Mouse (Mus musculus) lung, postnatal 0 days (tissue): ENCODE results near the gene Foxred1. TPM values are rescaled to one million over a fixed set of nuclear protein-coding genes. Genes with fewer than 3 reads are reported as not detected.

Source experiments
- ATAC-seq: fragments of 200-750 bp; cut with Nextera tagmentation; 2 replicates; pipeline ENCODE4 v1.8.0; 2017; ENCODE audit warnings: moderate library complexity
- DNase-seq: peaks from one replicate; pipeline ENCODE4 v3.0.0-alpha.2; 2016; ENCODE audit warnings: low spot score
- H3K27ac ChIP-seq: fragments of 300-500 bp; sonication (generic); 2 replicates; pipeline ENCODE4 v1.5.1; 2014; ENCODE audit warnings: antibody characterized with exemption, mild to moderate bottlenecking, low read length, mixed read lengths
- H3K27me3 ChIP-seq: fragments of 300-500 bp; sonication (generic); replicated peaks from 2 replicates; pipeline ENCODE4 v1.6.1; 2014; ENCODE audit warnings: low read length, mixed read lengths; ENCODE audit not compliant: insufficient read depth
- H3K36me3 ChIP-seq: fragments of 300-500 bp; sonication (generic); 2 replicates; pipeline ENCODE4 v1.6.1; 2014; ENCODE audit warnings: low read length, mixed read lengths; ENCODE audit not compliant: insufficient read depth
- H3K4me1 ChIP-seq: fragments of 300-500 bp; sonication (generic); 2 replicates; pipeline ENCODE4 v1.6.1; 2014; ENCODE audit warnings: antibody characterized with exemption, low read depth, low read length, mixed read lengths; ENCODE audit not compliant: insufficient read depth
- H3K4me2 ChIP-seq: fragments of 300-500 bp; sonication (generic); replicated peaks from 2 replicates; pipeline ENCODE4 v1.6.1; 2014; ENCODE audit warnings: low read depth, mild to moderate bottlenecking, low read length, moderate library complexity, mixed read lengths
- H3K4me3 ChIP-seq: fragments of 300-500 bp; sonication (generic); 2 replicates; pipeline ENCODE4 v1.5.1; 2014; ENCODE audit warnings: low read depth, low read length
- H3K9ac ChIP-seq: fragments of 300-500 bp; sonication (generic); replicated peaks from 2 replicates; pipeline ENCODE4 v1.6.1; 2014; ENCODE audit warnings: low read depth, mild to moderate bottlenecking
- H3K9me3 ChIP-seq: fragments of 300-500 bp; sonication (generic); 2 replicates; pipeline ENCODE4 v1.6.1; 2016; ENCODE audit warnings: low read length, mixed read lengths
- CTCF ChIP-seq: IDR thresholded peaks from 2 replicates; pipeline ENCODE4 v1.5.1; 2016; ENCODE audit warnings: antibody characterized with exemption, mild to moderate bottlenecking
- EP300 ChIP-seq: IDR thresholded peaks from 2 replicates; pipeline ENCODE4 v1.6.1; 2016; ENCODE audit warnings: antibody characterized with exemption, mild to moderate bottlenecking, control low read depth
- WGBS: fragments of 180-500 bp; shearing (Covaris S2); extraction: QIAGEN DNeasy Blood & Tissue Kit; methylation state at CpG from one replicate; pipeline ENCODE4 v1.1.7; 2014; 5-methylcytosine and 5-hydroxymethylcytosine counted together
- polyA plus RNA-seq: library from polyadenylated mRNA; unstranded; fragments of >200 nt; fragmentation: Nextera tagmentation; extraction: Ambion mirVana; gene quantifications from 2 replicates; pipeline ENCODE4 v1.2.1, GENCODE M21; 2015

Gene Foxred1
- polyA plus RNA-seq, 1 experiment from 2014 or later, result 22.5 TPM

GRCm38 (mm10) chr9:35160662-35161061 is 50.2 kb downstream of the Foxred1 start:
- no peak overlapping the region for H3K9ac ChIP-seq
- no peak overlapping the region for H3K27ac ChIP-seq
- DNase-seq, result no peak
- no peak for TF ChIP-seq CTCF
- no peak for TF ChIP-seq EP300
- no peaks in the 10 kb centered on the region; the same call in 1 of the 2 replicates for H3K4me1 ChIP-seq
- 79% methylated on average over 2 of the region's 2 CpGs for WGBS
- H3K4me3 ChIP-seq, result no peak overlapping the region
- no peaks in the 10 kb centered on the region for H3K9me3 ChIP-seq
- H3K36me3 ChIP-seq, result no peaks in the 10 kb centered on the region
- no peak overlapping the region for H3K4me2 ChIP-seq
- ATAC-seq, result no peak
- no peaks in the 10 kb centered on the region for H3K27me3 ChIP-seq

GRCm38 (mm10) chr9:35158477-35158876 is 52.4 kb downstream of the Foxred1 start:
- no peaks in the 10 kb centered on the region for H3K27me3 ChIP-seq
- H3K4me2 ChIP-seq, result no peak overlapping the region
- no peak overlapping the region for H3K9ac ChIP-seq
- DNase-seq (no peak), ATAC-seq (no peak)
- H3K27ac ChIP-seq, result no peak overlapping the region
- H3K4me3 ChIP-seq, result no peak overlapping the region
- WGBS, result 84% methylated on average over 3 of the region's 3 CpGs
- peaks cover 2% of the 10 kb centered on the region; the same call in 1 of the 2 replicates for H3K4me1 ChIP-seq
- no peaks in the 10 kb centered on the region for H3K36me3 ChIP-seq
- no peak for TF ChIP-seq CTCF
- TF ChIP-seq EP300, result no peak
- H3K9me3 ChIP-seq, result no peaks in the 10 kb centered on the region

- H3K4me2 ChIP-seq, result no peak overlapping the region
- peaks cover 2% of the 10 kb centered on the region; the same call in 1 of the 2 replicates for H3K4me1 ChIP-seq
- H3K9me3 ChIP-seq, result no peaks in the 10 kb centered on the region
- peak overlapping the region; percentile 85 for H3K27ac ChIP-seq
- 55% methylated on average over 4 of the region's 4 CpGs for WGBS
- no peak overlapping the region for H3K4me3 ChIP-seq
- peak; percentile 53 for DNase-seq
- H3K27me3 ChIP-seq, result no peaks in the 10 kb centered on the region
- no peak overlapping the region for H3K9ac ChIP-seq
- peak; percentile 30 for ATAC-seq
- TF ChIP-seq CTCF, result no peak
- no peak for TF ChIP-seq EP300
- H3K36me3 ChIP-seq, result no peaks in the 10 kb centered on the region
Observed at GRCm38 (mm10) chr9:35156862-35157261, 54.0 kb downstream of the Foxred1 start.

GRCm38 (mm10) chr9:35156002-35156710 is 54.7 kb downstream of the Foxred1 start:
- H3K27ac ChIP-seq, result peak overlapping the region; percentile 85
- no peaks in the 10 kb centered on the region for H3K9me3 ChIP-seq
- WGBS, result 70% methylated on average over 5 of the region's 5 CpGs
- no peaks in the 10 kb centered on the region for H3K36me3 ChIP-seq
- H3K4me1 ChIP-seq, result peaks cover 2% of the 10 kb centered on the region; the same call in 1 of the 2 replicates
- no peak overlapping the region for H3K4me3 ChIP-seq
- H3K9ac ChIP-seq, result no peak overlapping the region
- H3K4me2 ChIP-seq, result no peak overlapping the region
- H3K27me3 ChIP-seq, result no peaks in the 10 kb centered on the region
- peak; percentile 90 for ATAC-seq
- DNase-seq, result peak; percentile 89
- TF ChIP-seq CTCF (no peak), EP300 (no peak)

Other genes starting within 250 kb of the Foxred1 start
- gene St3gal4, start 91.8 kb downstream of the Foxred1 start, polyA plus RNA-seq, result 50.0 and 55.7 TPM in 2 replicates
- gene Dcps, start 35.0 kb downstream of the Foxred1 start, polyA plus RNA-seq, result 39.4 and 44.4 TPM in 2 replicates
- 125 and 130 TPM in 2 replicates for gene Srpr, start 10.9 kb downstream of the Foxred1 start, polyA plus RNA-seq
- gene Tirap, start 10.8 kb downstream of the Foxred1 start, polyA plus RNA-seq, result 11.0 and 11.5 TPM in 2 replicates
- gene Fam118b, start 56.8 kb upstream of the Foxred1 start, polyA plus RNA-seq, result 25.8 and 27.5 TPM in 2 replicates
- gene Rpusd4, start 56.8 kb upstream of the Foxred1 start, polyA plus RNA-seq, result 14.6 and 16.1 TPM in 2 replicates
- gene Cdon, start 210.1 kb upstream of the Foxred1 start, polyA plus RNA-seq, result 1.2 and 1.3 TPM in 2 replicates